Mouse (Mus musculus) stomach, embryonic 14.5 days (tissue): ENCODE results near the gene 4921507P07Rik. TPM values are rescaled to one million over a fixed set of nuclear protein-coding genes. Genes with fewer than 3 reads are reported as not detected.
A peak's percentile ranks its signal among the peaks of the same experiment; 100 is the strongest.
"Not testable (repeated sequence)": the region's sequence is repeated elsewhere in the genome, so short reads cannot be mapped to it uniquely, and the experiment has no call there.

Source experiments
- ATAC-seq: fragments of 200-750 bp; cut with Nextera tagmentation; 2 replicates; pipeline ENCODE4 v1.8.0; 2017; ENCODE audit warnings: low read depth, moderate TSS enrichment; ENCODE audit not compliant: insufficient number of reproducible peaks, insufficient read depth, low FRiP score
- H3K27ac ChIP-seq: fragments of 300-500 bp; sonication (generic); 2 replicates; pipeline ENCODE4 v1.5.1; 2014; ENCODE audit warnings: mild to moderate bottlenecking, low read length, moderate library complexity, mixed read lengths
- H3K27me3 ChIP-seq: fragments of 300-500 bp; sonication (generic); 2 replicates; pipeline ENCODE4 v1.6.1; 2014; ENCODE audit warnings: low read length, control low read depth, mixed read lengths; ENCODE audit not compliant: control insufficient read depth, insufficient read depth
- H3K36me3 ChIP-seq: fragments of 300-500 bp; sonication (generic); 2 replicates; pipeline ENCODE4 v1.6.1; 2014; ENCODE audit warnings: mild to moderate bottlenecking, control low read depth, low read length, moderate library complexity, mixed read lengths; ENCODE audit not compliant: control insufficient read depth, insufficient read depth
- H3K4me1 ChIP-seq: fragments of 300-500 bp; sonication (generic); 2 replicates; pipeline ENCODE4 v1.6.1; 2014; ENCODE audit warnings: low read length, control low read depth, mixed read lengths; ENCODE audit not compliant: control insufficient read depth, insufficient read depth
- H3K4me2 ChIP-seq: fragments of 300-500 bp; sonication (generic); replicated peaks from 2 replicates; pipeline ENCODE4 v1.6.1; 2014; ENCODE audit warnings: low read depth, low read length, control low read depth
- H3K4me3 ChIP-seq: fragments of 300-500 bp; sonication (generic); 2 replicates; pipeline ENCODE4 v1.5.1; 2014; ENCODE audit warnings: low read depth, low read length, control low read depth
- H3K9ac ChIP-seq: fragments of 300-500 bp; sonication (generic); replicated peaks from 2 replicates; pipeline ENCODE4 v1.6.1; 2014; ENCODE audit warnings: low read depth, mild to moderate bottlenecking, control low read depth, low read length, moderate library complexity, mixed read lengths
- H3K9me3 ChIP-seq: fragments of 300-500 bp; sonication (generic); 2 replicates; pipeline ENCODE4 v1.6.1; 2016; ENCODE audit warnings: low read depth, low read length, control low read depth; ENCODE audit not compliant: control insufficient read depth
- WGBS: fragments of 180-500 bp; shearing (Covaris S2); extraction: QIAGEN DNeasy Blood & Tissue Kit; methylation state at CpG from one replicate; pipeline ENCODE4 v1.1.7; 2014; 5-methylcytosine and 5-hydroxymethylcytosine counted together
- polyA plus RNA-seq: library from polyadenylated mRNA; unstranded; fragments of >200 nt; fragmentation: Nextera tagmentation; extraction: Ambion mirVana; gene quantifications from 2 replicates; pipeline ENCODE4 v1.2.1, GENCODE M21; 2014

4921507P07Rik gene
- polyA plus RNA-seq, 1 experiment from 2014 or later = 1.3 TPM

- no peak for ATAC-seq
- peak overlapping the region; percentile 82 for H3K27ac ChIP-seq
- H3K9ac ChIP-seq = peak overlapping the region; percentile 71
- H3K4me2 ChIP-seq = peak overlapping the region; percentile 61
- H3K4me1 ChIP-seq = 0 out of 2 replicates have a peak, but pooled peaks cover 5% of the 10 kb centered on the region
- WGBS = 11% methylated on average over 6 of the region's 6 CpGs
- peak overlapping the region; percentile 62 for H3K4me3 ChIP-seq
- H3K36me3 ChIP-seq = peaks cover 5% of the 10 kb centered on the region; the same call in 1 of the 2 replicates
- no peaks in the 10 kb centered on the region for H3K9me3 ChIP-seq
- no peaks in the 10 kb centered on the region for H3K27me3 ChIP-seq
Observed at GRCm38 (mm10) chr6:50566997-50567255, 29.5 kb downstream of the 4921507P07Rik start.

DNA sequence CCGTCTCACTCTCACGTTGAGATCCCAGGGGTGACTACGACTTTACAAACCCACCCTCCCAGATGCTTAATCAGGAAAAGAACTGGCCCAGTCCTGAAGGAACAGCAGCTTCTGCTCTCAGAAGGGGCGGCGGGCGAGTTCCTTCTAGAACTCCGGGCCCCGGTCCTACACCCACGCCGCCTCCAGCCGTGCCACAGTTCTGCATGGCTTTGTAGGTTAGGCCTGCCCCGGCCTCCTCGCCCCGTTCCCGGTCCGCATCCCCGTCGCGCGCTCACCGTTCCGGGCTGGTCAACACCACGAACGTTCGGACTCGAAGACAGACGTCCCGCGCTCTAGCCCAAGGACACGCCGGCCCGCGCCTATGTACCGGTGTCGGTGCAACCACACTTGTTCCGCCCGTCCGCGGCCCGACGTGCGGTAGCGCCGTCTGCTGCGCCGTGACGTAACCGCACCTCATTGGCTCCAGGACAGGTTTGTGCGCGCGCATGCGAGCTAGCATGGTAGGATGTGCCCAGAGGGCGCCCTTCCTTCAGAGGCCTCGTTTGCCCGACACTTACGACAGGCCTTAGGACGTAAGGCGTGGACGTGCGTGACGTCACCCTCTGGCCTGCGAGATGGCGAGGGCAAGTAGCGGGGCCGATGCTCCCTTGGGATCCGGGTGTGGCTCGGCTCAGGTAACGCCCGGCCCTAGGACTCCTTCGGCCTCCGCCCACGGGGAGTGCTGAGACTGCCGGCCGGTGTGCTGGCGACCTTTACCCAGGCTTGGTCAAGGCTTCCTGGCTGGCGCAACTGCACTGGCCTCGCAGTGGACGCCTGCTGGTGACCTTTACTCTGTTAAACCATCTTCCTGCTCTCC is 30.1 kb downstream of the 4921507P07Rik start, which contains the start of gene Cycs:
TSS of gene Cycs (minus strand) at position 398 of the 856 bp plus-strand sequence.
- H3K36me3 ChIP-seq = peaks cover 5% of the 10 kb centered on the region; the same call in 1 of the 2 replicates
- H3K4me2 ChIP-seq = peak within 1 kb of the TSS; percentile 73
- peak; percentile 98 for ATAC-seq
- H3K27me3 ChIP-seq = no peaks in the 10 kb centered on the region
- H3K4me1 ChIP-seq = 0 out of 2 replicates have a peak, but pooled peaks cover 5% of the 10 kb centered on the region
- H3K9ac ChIP-seq = peak within 1 kb of the TSS; percentile 71
- WGBS = under 1% methylated on average over 78 of the region's 78 CpGs
- no peaks in the 10 kb centered on the region for H3K9me3 ChIP-seq
- H3K4me3 ChIP-seq = peak within 1 kb of the TSS; percentile 62
- H3K27ac ChIP-seq = peak within 1 kb of the TSS; percentile 82

DNA sequence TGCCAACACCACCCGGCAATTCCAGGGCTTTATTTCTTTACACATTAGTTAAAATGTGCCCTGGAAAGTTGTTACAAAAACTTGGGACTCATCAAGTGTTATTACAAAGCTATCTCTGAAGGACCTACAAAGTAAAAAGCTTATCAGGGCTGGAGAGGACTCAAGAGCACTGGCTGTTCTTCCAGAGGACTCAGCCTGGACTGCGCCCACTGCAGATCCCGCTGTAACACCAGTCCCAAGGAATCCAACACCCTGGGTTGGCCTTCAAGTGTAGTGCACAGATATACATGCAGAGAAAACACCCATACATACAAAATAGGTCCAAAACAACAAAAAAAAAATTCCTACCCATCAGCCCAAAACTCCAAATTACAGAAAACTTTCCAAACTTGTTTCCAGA is 32.8 kb downstream of the 4921507P07Rik start:
- H3K4me3 ChIP-seq = no peak overlapping the region
- 93% methylated on average over 3 of the region's 3 CpGs for WGBS
- no peaks in the 10 kb centered on the region for H3K9me3 ChIP-seq
- H3K4me1 ChIP-seq = 0 out of 2 replicates have a peak, but pooled peaks cover 5% of the 10 kb centered on the region
- no peak overlapping the region for H3K4me2 ChIP-seq
- peaks cover 5% of the 10 kb centered on the region; the same call in 1 of the 2 replicates for H3K36me3 ChIP-seq
- no peak overlapping the region for H3K9ac ChIP-seq
- H3K27ac ChIP-seq = no peak overlapping the region
- ATAC-seq = no peak
- no peaks in the 10 kb centered on the region for H3K27me3 ChIP-seq

- Histone ChIP-seq H3K36me3 (peaks cover 5% of the 10 kb centered on the region; the same call in 1 of the 2 replicates), H3K4me1 (0 out of 2 replicates have a peak, but pooled peaks cover 5% of the 10 kb centered on the region), H3K4me3 (no peak overlapping the region), H3K9ac (no peak overlapping the region), H3K9me3 (no peaks in the 10 kb centered on the region), H3K27ac (no peak overlapping the region), H3K27me3 (no peaks in the 10 kb centered on the region), H3K4me2 (no peak overlapping the region)
- 91% methylated on average over 4 of the region's 4 CpGs for WGBS
- ATAC-seq = no peak
Observed at GRCm38 (mm10) chr6:50562421-50562820, 34.0 kb downstream of the 4921507P07Rik start.

- Histone ChIP-seq H3K27ac (no peak overlapping the region), H3K4me1 (0 out of 2 replicates have a peak, but pooled peaks cover 3% of the 10 kb centered on the region), H3K4me2 (no peak overlapping the region), H3K4me3 (no peak overlapping the region), H3K27me3 (no peaks in the 10 kb centered on the region), H3K9me3 (no peaks in the 10 kb centered on the region), H3K36me3 (peaks cover 5% of the 10 kb centered on the region; the same call in 1 of the 2 replicates), H3K9ac (no peak overlapping the region)
- ATAC-seq = no peak
- 92% methylated on average over 1 of the region's 1 CpGs for WGBS
Observed at GRCm38 (mm10) chr6:50560776-50561175, 35.7 kb downstream of the 4921507P07Rik start.

GRCm38 (mm10) chr6:50558877-50559276 is 37.6 kb downstream of the 4921507P07Rik start:
- Histone ChIP-seq H3K9me3 (no peaks in the 10 kb centered on the region), H3K4me2 (no peak overlapping the region), H3K27ac (no peak overlapping the region), H3K4me1 (no peaks in the 10 kb centered on the region), H3K27me3 (no peaks in the 10 kb centered on the region), H3K36me3 (peaks cover 2% of the 10 kb centered on the region; the same call in 1 of the 2 replicates), H3K9ac (no peak overlapping the region), H3K4me3 (no peak overlapping the region)
- 84% methylated on average over 4 of the region's 4 CpGs for WGBS
- no peak for ATAC-seq

GRCm38 (mm10) chr6:50557566-50557965 is 38.9 kb downstream of the 4921507P07Rik start:
- no peak overlapping the region for H3K4me2 ChIP-seq
- H3K9ac ChIP-seq = no peak overlapping the region
- no peaks in the 10 kb centered on the region for H3K4me1 ChIP-seq
- no peak overlapping the region for H3K4me3 ChIP-seq
- H3K27ac ChIP-seq = no peak overlapping the region
- WGBS = 84% methylated on average over 6 of the region's 6 CpGs
- H3K27me3 ChIP-seq = no peaks in the 10 kb centered on the region
- ATAC-seq = no peak
- no peaks in the 10 kb centered on the region for H3K36me3 ChIP-seq
- H3K9me3 ChIP-seq = no peaks in the 10 kb centered on the region

DNA sequence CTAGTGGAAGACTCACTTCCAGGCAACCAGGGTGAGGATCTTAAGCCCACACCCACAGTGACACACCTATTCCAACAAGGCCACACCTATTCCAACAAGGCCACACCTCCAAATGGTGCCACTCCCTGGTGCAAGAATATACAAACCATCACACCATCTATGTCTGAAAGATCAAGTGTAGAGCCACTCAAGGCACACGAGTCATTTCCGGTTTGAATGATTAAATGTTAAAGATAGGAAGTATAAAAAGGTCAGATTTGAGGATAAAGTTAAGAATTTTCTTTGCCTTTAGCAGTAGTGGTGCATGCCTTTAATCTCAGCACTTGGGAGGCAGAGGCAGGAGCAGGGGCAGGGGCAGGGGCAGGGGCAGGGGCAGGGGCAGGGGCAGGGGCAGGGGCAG is 42.2 kb downstream of the 4921507P07Rik start:
- not testable (repeated sequence) for H3K27ac ChIP-seq, H3K4me3 ChIP-seq, H3K27me3 ChIP-seq, H3K9ac ChIP-seq, ATAC-seq, H3K4me2 ChIP-seq, H3K4me1 ChIP-seq, H3K36me3 ChIP-seq, H3K9me3 ChIP-seq
- 60% methylated on average over 2 of the region's 2 CpGs for WGBS
